Mouse (Mus musculus) olfactory bulb, adult 2 months (tissue): Measurements from ENCODE around the gene Akap1. TPM values are rescaled to one million over a fixed set of nuclear protein-coding genes. Genes with fewer than 3 reads are reported as not detected.

Experiments
- H3K27ac ChIP-seq: fragments of 200-500 bp; 2 replicates; pipeline ENCODE4 v1.5.1; 2012; ENCODE audit warnings: low read depth, low read length; ENCODE audit not compliant: insufficient read depth
- H3K4me1 ChIP-seq: fragments of 200-500 bp; 2 replicates; pipeline ENCODE4 v1.6.1; 2012; ENCODE audit warnings: low read length; ENCODE audit not compliant: control insufficient read depth, insufficient read depth
- H3K4me3 ChIP-seq: fragments of 200-500 bp; 2 replicates; pipeline ENCODE4 v1.5.1; 2012; ENCODE audit warnings: mild to moderate bottlenecking, low read depth, low read length, moderate library complexity; ENCODE audit not compliant: insufficient read depth
- CTCF ChIP-seq: fragments of 200-500 bp; IDR thresholded peaks from 2 replicates; pipeline ENCODE4 v1.5.1; 2012; ENCODE audit warnings: low read depth, mild to moderate bottlenecking, low read length, moderate library complexity; ENCODE audit not compliant: insufficient read depth
- POLR2A ChIP-seq: fragments of 200-500 bp; IDR thresholded peaks from 2 replicates; pipeline ENCODE4 v1.6.1; 2012; ENCODE audit warnings: mild to moderate bottlenecking, low read depth, low read length, moderate library complexity; ENCODE audit not compliant: insufficient read depth
- WGBS: fragments of 180-500 bp; shearing (Covaris S2); methylation state at CpG from one replicate; pipeline ENCODE4 v1.1.7; 2018; 5-methylcytosine and 5-hydroxymethylcytosine counted together
- polyA plus RNA-seq: library from polyadenylated mRNA; stranded (reverse); fragments of >200 nt; gene quantifications from 2 replicates; pipeline ENCODE4 v1.2.4, GENCODE M21; 2012; ENCODE audit warnings: low replicate concordance; ENCODE audit not compliant: missing spikeins, insufficient read depth, insufficient read length

Akap1 gene
- polyA plus RNA-seq, 1 experiment: not detected

- WGBS: 25% methylated on average over 24 of the region's 24 CpGs
- peaks cover 8% of the 10 kb centered on the region; the same call in 1 of the 2 replicates for H3K4me1 ChIP-seq
- H3K27ac ChIP-seq: no peak overlapping the region
- no peak for TF ChIP-seq POLR2A
- TF ChIP-seq CTCF: no peak
- no peak overlapping the region for H3K4me3 ChIP-seq
Observed at GRCm38 (mm10) chr11:88820742-88821576, 43.4 kb downstream of the Akap1 start.

DNA sequence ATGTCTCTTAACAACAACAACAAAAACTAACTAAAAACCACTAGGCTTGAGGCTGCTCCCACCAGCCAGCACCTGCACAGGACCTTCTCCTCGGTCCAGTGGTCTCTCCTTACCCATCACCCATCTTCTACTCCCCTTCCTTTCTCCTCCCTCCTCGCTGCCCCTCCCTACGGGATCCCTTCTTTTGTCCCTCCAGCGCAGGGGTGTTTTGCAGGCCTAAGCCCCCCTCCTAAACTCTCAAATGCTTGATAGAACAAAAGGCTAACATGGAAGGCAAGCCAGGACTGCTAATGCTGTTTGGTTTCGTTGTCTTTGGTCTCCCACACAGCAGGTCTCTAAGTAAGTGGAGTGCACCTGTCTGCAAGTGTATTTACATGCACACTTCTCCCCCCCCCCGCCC lies 44.1 kb downstream of the Akap1 start:
- H3K4me1 ChIP-seq: peaks cover 8% of the 10 kb centered on the region; the same call in 1 of the 2 replicates
- WGBS: 33% methylated on average over 6 of the region's 6 CpGs
- TF ChIP-seq CTCF (no peak), POLR2A (no peak)
- H3K4me3 ChIP-seq: no peak overlapping the region
- no peak overlapping the region for H3K27ac ChIP-seq

DNA sequence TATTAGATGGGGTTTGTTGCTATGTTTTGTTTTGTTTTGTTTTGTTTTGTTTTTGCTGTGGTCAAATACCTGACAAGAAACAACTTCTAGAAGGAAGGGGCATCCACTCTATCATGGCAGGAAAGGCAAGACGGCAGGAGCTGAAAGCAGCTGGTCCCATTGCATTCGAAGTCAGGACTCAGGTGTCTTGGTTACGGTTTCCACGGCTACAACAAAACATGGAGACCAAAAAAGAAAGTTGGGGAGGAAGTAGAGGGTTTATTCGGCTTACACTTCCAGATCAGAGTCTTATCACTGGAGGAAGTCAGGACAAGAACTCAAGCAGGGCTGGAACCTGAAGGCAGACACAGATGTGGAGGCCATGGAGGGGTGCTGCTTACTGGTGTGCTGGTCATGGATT lies 47.3 kb downstream of the Akap1 start:
- H3K4me3 ChIP-seq: no peak overlapping the region
- WGBS: 81% methylated on average over 5 of the region's 5 CpGs
- H3K4me1 ChIP-seq: peaks cover 8% of the 10 kb centered on the region; the same call in 1 of the 2 replicates
- no peak overlapping the region for H3K27ac ChIP-seq
- TF ChIP-seq POLR2A (no peak), CTCF (no peak)

- Histone ChIP-seq H3K4me3 (peak overlapping the region; percentile 15), H3K4me1 (peaks cover 4% of the 10 kb centered on the region; the same call in 1 of the 2 replicates), H3K27ac (no peak overlapping the region)
- WGBS: 56% methylated on average over 31 of the region's 31 CpGs
- TF ChIP-seq CTCF (no peak), POLR2A (no peak)
Observed at GRCm38 (mm10) chr11:88803231-88804010, 61.0 kb downstream of the Akap1 start.

- H3K4me1 ChIP-seq: no peaks in the 10 kb centered on the region
- WGBS: 91% methylated on average over 8 of the region's 8 CpGs
Observed at GRCm38 (mm10) chr11:88796207-88796606, 68.2 kb downstream of the Akap1 start.

DNA sequence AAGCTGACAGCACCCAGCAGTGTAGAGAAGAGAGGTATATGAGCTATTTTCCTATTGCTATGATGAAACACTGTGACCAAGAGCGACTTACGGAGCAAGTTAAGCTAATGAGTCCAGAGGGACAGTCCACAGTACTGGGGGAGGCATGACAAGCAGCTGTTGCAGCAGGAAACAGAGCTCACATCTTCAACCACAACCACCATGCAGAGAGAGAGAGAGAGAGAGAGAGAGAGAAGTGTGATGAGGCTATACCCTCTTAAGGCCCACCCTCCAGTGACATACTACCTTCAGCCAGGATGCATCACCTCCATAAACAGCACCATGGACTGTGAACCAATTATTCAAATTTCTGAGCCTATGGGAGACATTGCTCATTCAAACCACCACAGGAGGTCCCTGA lies 74.5 kb downstream of the Akap1 start:
- H3K4me1 ChIP-seq: no peaks in the 10 kb centered on the region
- 80% methylated on average over 2 of the region's 2 CpGs for WGBS
- TF ChIP-seq POLR2A (no peak), CTCF (no peak)
- H3K27ac ChIP-seq: no peak overlapping the region
- H3K4me3 ChIP-seq: no peak overlapping the region

More at GRCm38 (mm10) chr11:88796207-88796606, 68.2 kb downstream of the Akap1 start:
- Histone ChIP-seq H3K27ac (no peak overlapping the region), H3K4me3 (no peak overlapping the region)
- TF ChIP-seq POLR2A (no peak), CTCF (no peak)

- no peak overlapping the region for H3K27ac ChIP-seq
- H3K4me3 ChIP-seq: no peak overlapping the region
- TF ChIP-seq POLR2A (no peak), CTCF (no peak)
- 88% methylated on average over 7 of the region's 7 CpGs for WGBS
- no peaks in the 10 kb centered on the region for H3K4me1 ChIP-seq
Observed at GRCm38 (mm10) chr11:88786816-88787215, 77.6 kb downstream of the Akap1 start.

DNA sequence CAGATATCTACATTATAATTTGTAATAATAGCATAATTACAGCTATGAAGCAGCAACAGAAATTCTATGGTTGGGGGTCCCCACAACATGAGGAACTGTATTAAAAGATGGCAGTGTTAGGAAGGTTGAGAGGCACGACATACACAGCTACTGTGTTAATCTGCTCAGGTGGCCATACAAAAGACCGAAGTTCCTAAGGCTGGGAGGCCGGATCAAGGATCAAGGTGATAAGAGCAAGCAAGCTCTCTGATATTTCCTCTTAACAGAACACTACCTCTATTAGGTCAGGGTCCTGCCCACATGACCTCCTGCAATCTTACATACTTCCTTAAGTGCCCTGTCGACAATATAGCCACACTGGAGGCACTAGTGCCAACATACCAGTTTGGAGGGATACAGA lies 80.9 kb downstream of the Akap1 start:
- H3K27ac ChIP-seq: no peak overlapping the region
- no peaks in the 10 kb centered on the region for H3K4me1 ChIP-seq
- 90% methylated on average over 4 of the region's 4 CpGs for WGBS
- TF ChIP-seq POLR2A (no peak), CTCF (no peak)
- H3K4me3 ChIP-seq: no peak overlapping the region

DNA sequence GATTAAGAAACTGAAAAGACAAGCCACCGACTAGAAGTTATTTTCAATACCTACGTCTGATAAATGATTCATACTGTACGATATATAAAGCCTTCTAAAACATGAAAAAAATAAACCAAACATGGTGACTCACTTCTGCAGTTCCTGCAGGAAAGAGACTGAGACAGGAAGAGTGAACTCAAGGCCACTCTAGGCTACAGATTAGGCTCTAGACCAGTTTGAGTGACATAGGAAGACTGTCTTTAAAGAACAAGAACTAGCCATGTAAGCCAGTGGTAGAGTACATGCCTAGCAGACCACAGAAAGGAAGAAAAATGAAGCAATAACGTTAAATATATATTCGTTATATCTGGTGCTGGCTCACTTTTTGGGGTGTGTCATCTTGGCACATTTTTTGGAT lies 81.9 kb downstream of the Akap1 start:
- no peak overlapping the region for H3K4me3 ChIP-seq
- WGBS: 78% methylated on average over 5 of the region's 5 CpGs

More for the DNA sequence above, 81.9 kb downstream of the Akap1 start:
- Histone ChIP-seq H3K4me1 (peaks cover 7% of the 10 kb centered on the region; the same call in 1 of the 2 replicates), H3K27ac (no peak overlapping the region)
- TF ChIP-seq CTCF: no peak

Other genes starting within 250 kb of the Akap1 start
- gene Msi2, start 146.1 kb downstream of the Akap1 start, polyA plus RNA-seq: 78.5 and 158 TPM in 2 replicates
- not detected in 2 replicates for gene Scpep1, start 90.9 kb upstream of the Akap1 start, polyA plus RNA-seq
- gene Elobl, start 102.3 kb upstream of the Akap1 start, polyA plus RNA-seq: not detected in 2 replicates
- not detected in 2 replicates for gene Coil, start 105.7 kb upstream of the Akap1 start, polyA plus RNA-seq
- gene Trim25, start 134.8 kb upstream of the Akap1 start, polyA plus RNA-seq: not detected in 2 replicates
- gene Dgke, start 202.3 kb upstream of the Akap1 start, polyA plus RNA-seq: 99.2 TPM in 1 of 2 replicates, not detected in the other
- not detected in 2 replicates for gene Gm525, start 209.3 kb upstream of the Akap1 start, polyA plus RNA-seq